Mouse (Mus musculus) liver, embryonic 12.5 days (tissue): ENCODE data around the gene Dgki. TPM values are rescaled to one million over a fixed set of nuclear protein-coding genes. Genes with fewer than 3 reads are reported as not detected.

Source experiments
- ATAC-seq: fragments of 200-750 bp; cut with Nextera tagmentation; 2 replicates; pipeline ENCODE4 v1.8.0; 2017; ENCODE audit warnings: moderate number of reproducible peaks, mild to moderate bottlenecking, moderate library complexity
- H3K27ac ChIP-seq: fragments of 300-500 bp; sonication (generic); 2 replicates; pipeline ENCODE4 v1.5.1; 2016; ENCODE audit warnings: mild to moderate bottlenecking
- H3K27me3 ChIP-seq: fragments of 300-500 bp; sonication (generic); replicated peaks from 2 replicates; pipeline ENCODE4 v1.6.1; 2016; ENCODE audit warnings: mild to moderate bottlenecking, moderate library complexity
- H3K36me3 ChIP-seq: fragments of 300-500 bp; sonication (generic); 2 replicates; pipeline ENCODE4 v1.6.1; 2016; ENCODE audit warnings: mild to moderate bottlenecking, moderate library complexity
- H3K4me1 ChIP-seq: fragments of 300-500 bp; sonication (generic); 2 replicates; pipeline ENCODE4 v1.6.1; 2016
- H3K4me2 ChIP-seq: fragments of 300-500 bp; sonication (generic); 2 replicates; pipeline ENCODE4 v1.6.1; 2016; ENCODE audit warnings: mild to moderate bottlenecking, moderate library complexity
- H3K4me3 ChIP-seq: fragments of 300-500 bp; sonication (generic); 2 replicates; pipeline ENCODE4 v1.5.1; 2016; ENCODE audit warnings: mild to moderate bottlenecking, moderate library complexity
- H3K9ac ChIP-seq: fragments of 300-500 bp; sonication (generic); 2 replicates; pipeline ENCODE4 v1.6.1; 2016; ENCODE audit warnings: mild to moderate bottlenecking, moderate library complexity
- H3K9me3 ChIP-seq: fragments of 300-500 bp; sonication (generic); replicated peaks from 2 replicates; pipeline ENCODE4 v1.6.1; 2016; ENCODE audit warnings: mild to moderate bottlenecking, moderate library complexity
- WGBS: fragments of 180-500 bp; shearing (Covaris S2); methylation state at CpG from one replicate; pipeline ENCODE4 v1.1.7; 2016; ENCODE audit not compliant: insufficient replicate concordance; 5-methylcytosine and 5-hydroxymethylcytosine counted together
- polyA plus RNA-seq: library from polyadenylated mRNA; unstranded; fragments of >200 nt; fragmentation: Nextera tagmentation; extraction: Ambion mirVana; gene quantifications from 2 replicates; pipeline ENCODE4 v1.2.1, GENCODE M21; 2016

The Dgki gene
- polyA plus RNA-seq, 1 experiment from 2014 or later: 0.06 TPM

GRCm38 (mm10) chr6:37051652-37052051 lies 248.3 kb downstream of the Dgki start:
- Histone ChIP-seq H3K4me1 (0 out of 2 replicates have a peak, but pooled peaks cover 4% of the 10 kb centered on the region), H3K9me3 (no peaks in the 10 kb centered on the region), H3K27me3 (no peaks in the 10 kb centered on the region), H3K36me3 (no peaks in the 10 kb centered on the region), H3K4me3 (no peak overlapping the region), H3K9ac (no peak overlapping the region), H3K27ac (no peak overlapping the region), H3K4me2 (no peak overlapping the region)
- 37% methylated on average over 5 of the region's 5 CpGs for WGBS
- no peak for ATAC-seq

GRCm38 (mm10) chr6:37051150-37051549 lies 248.8 kb downstream of the Dgki start:
- Histone ChIP-seq H3K27me3 (no peaks in the 10 kb centered on the region), H3K9me3 (no peaks in the 10 kb centered on the region), H3K4me2 (no peak overlapping the region), H3K4me1 (0 out of 2 replicates have a peak, but pooled peaks cover 4% of the 10 kb centered on the region), H3K36me3 (no peaks in the 10 kb centered on the region), H3K9ac (no peak overlapping the region), H3K4me3 (no peak overlapping the region), H3K27ac (no peak overlapping the region)
- WGBS: 51% methylated on average over 1 of the region's 1 CpGs
- ATAC-seq: no peak

GRCm38 (mm10) chr6:37047611-37048129 lies 252.3 kb downstream of the Dgki start:
- no peak overlapping the region for H3K9ac ChIP-seq
- no peak overlapping the region for H3K4me2 ChIP-seq
- H3K27ac ChIP-seq: no peak overlapping the region
- no peak for ATAC-seq
- H3K9me3 ChIP-seq: no peaks in the 10 kb centered on the region
- H3K36me3 ChIP-seq: no peaks in the 10 kb centered on the region
- 61% methylated on average over 4 of the region's 4 CpGs for WGBS
- H3K27me3 ChIP-seq: no peaks in the 10 kb centered on the region
- 0 out of 2 replicates have a peak, but pooled peaks cover 4% of the 10 kb centered on the region for H3K4me1 ChIP-seq
- no peak overlapping the region for H3K4me3 ChIP-seq

GRCm38 (mm10) chr6:37046152-37046788 lies 253.7 kb downstream of the Dgki start:
- no peak for ATAC-seq
- Histone ChIP-seq H3K4me3 (no peak overlapping the region), H3K4me1 (no peaks in the 10 kb centered on the region), H3K27ac (no peak overlapping the region), H3K36me3 (no peaks in the 10 kb centered on the region), H3K27me3 (no peaks in the 10 kb centered on the region), H3K9ac (no peak overlapping the region), H3K9me3 (no peaks in the 10 kb centered on the region), H3K4me2 (no peak overlapping the region)
- WGBS: 22% methylated on average over 4 of the region's 4 CpGs

- H3K9ac ChIP-seq: no peak overlapping the region
- no peaks in the 10 kb centered on the region for H3K9me3 ChIP-seq
- H3K36me3 ChIP-seq: no peaks in the 10 kb centered on the region
- H3K4me3 ChIP-seq: no peak overlapping the region
- H3K4me1 ChIP-seq: no peaks in the 10 kb centered on the region
- 48% methylated on average over 4 of the region's 4 CpGs for WGBS
- no peaks in the 10 kb centered on the region for H3K27me3 ChIP-seq
- no peak overlapping the region for H3K4me2 ChIP-seq
- H3K27ac ChIP-seq: no peak overlapping the region
- no peak for ATAC-seq
Observed at GRCm38 (mm10) chr6:37044796-37045195, 255.2 kb downstream of the Dgki start.

- ATAC-seq: no peak
Observed at GRCm38 (mm10) chr6:37038444-37038843, 261.5 kb downstream of the Dgki start.

GRCm38 (mm10) chr6:37037115-37037908 lies 262.7 kb downstream of the Dgki start:
- Histone ChIP-seq H3K36me3 (no peaks in the 10 kb centered on the region), H3K27me3 (no peaks in the 10 kb centered on the region), H3K9ac (no peak overlapping the region), H3K9me3 (no peaks in the 10 kb centered on the region), H3K27ac (no peak overlapping the region), H3K4me1 (no peaks in the 10 kb centered on the region), H3K4me3 (no peak overlapping the region), H3K4me2 (no peak overlapping the region)
- no peak for ATAC-seq
- WGBS: 68% methylated on average over 11 of the region's 11 CpGs

More at GRCm38 (mm10) chr6:37038444-37038843, 261.5 kb downstream of the Dgki start:
- no peaks in the 10 kb centered on the region for H3K9me3 ChIP-seq
- no peaks in the 10 kb centered on the region for H3K4me1 ChIP-seq
- H3K36me3 ChIP-seq: no peaks in the 10 kb centered on the region
- no peaks in the 10 kb centered on the region for H3K27me3 ChIP-seq
- no peak overlapping the region for H3K9ac ChIP-seq
- H3K27ac ChIP-seq: no peak overlapping the region
- H3K4me3 ChIP-seq: no peak overlapping the region
- no peak overlapping the region for H3K4me2 ChIP-seq
- 53% methylated on average over 8 of the region's 8 CpGs for WGBS

- Histone ChIP-seq H3K36me3 (no peaks in the 10 kb centered on the region), H3K27me3 (no peaks in the 10 kb centered on the region), H3K4me2 (no peak overlapping the region), H3K9ac (no peak overlapping the region), H3K4me3 (no peak overlapping the region), H3K9me3 (no peaks in the 10 kb centered on the region), H3K4me1 (no peaks in the 10 kb centered on the region), H3K27ac (no peak overlapping the region)
- no peak for ATAC-seq
- WGBS: 72% methylated on average over 6 of the region's 6 CpGs
Observed at GRCm38 (mm10) chr6:37035681-37036080, 264.3 kb downstream of the Dgki start.

- no peaks in the 10 kb centered on the region for H3K27me3 ChIP-seq
- no peak overlapping the region for H3K4me2 ChIP-seq
- H3K36me3 ChIP-seq: no peaks in the 10 kb centered on the region
- H3K4me1 ChIP-seq: no peaks in the 10 kb centered on the region
- H3K27ac ChIP-seq: no peak overlapping the region
- no peaks in the 10 kb centered on the region for H3K9me3 ChIP-seq
- H3K4me3 ChIP-seq: no peak overlapping the region
- 72% methylated on average over 1 of the region's 1 CpGs for WGBS
- H3K9ac ChIP-seq: no peak overlapping the region
- no peak for ATAC-seq
Observed at GRCm38 (mm10) chr6:37030986-37031385, 269.0 kb downstream of the Dgki start.

- H3K4me3 ChIP-seq: no peak overlapping the region
- no peaks in the 10 kb centered on the region for H3K9me3 ChIP-seq
- no peak overlapping the region for H3K9ac ChIP-seq
- H3K27me3 ChIP-seq: no peaks in the 10 kb centered on the region
- H3K27ac ChIP-seq: no peak overlapping the region
- no peak for ATAC-seq
- 64% methylated on average over 2 of the region's 2 CpGs for WGBS
- no peaks in the 10 kb centered on the region for H3K36me3 ChIP-seq
- H3K4me2 ChIP-seq: no peak overlapping the region
- no peaks in the 10 kb centered on the region for H3K4me1 ChIP-seq
Observed at GRCm38 (mm10) chr6:37030402-37030801, 269.6 kb downstream of the Dgki start.

- Histone ChIP-seq H3K4me2 (no peak overlapping the region), H3K36me3 (no peaks in the 10 kb centered on the region), H3K4me3 (no peak overlapping the region), H3K9me3 (no peaks in the 10 kb centered on the region), H3K27me3 (no peaks in the 10 kb centered on the region), H3K9ac (no peak overlapping the region), H3K4me1 (no peaks in the 10 kb centered on the region), H3K27ac (no peak overlapping the region)
- ATAC-seq: no peak
- WGBS: 72% methylated on average over 6 of the region's 6 CpGs
Observed at GRCm38 (mm10) chr6:37028841-37029240, 271.1 kb downstream of the Dgki start.

GRCm38 (mm10) chr6:37028300-37028699 lies 271.7 kb downstream of the Dgki start:
- Histone ChIP-seq H3K27me3 (no peaks in the 10 kb centered on the region), H3K9ac (no peak overlapping the region), H3K4me3 (no peak overlapping the region), H3K9me3 (no peaks in the 10 kb centered on the region), H3K36me3 (no peaks in the 10 kb centered on the region), H3K27ac (no peak overlapping the region), H3K4me1 (no peaks in the 10 kb centered on the region), H3K4me2 (no peak overlapping the region)
- no peak for ATAC-seq
- WGBS: 47% methylated on average over 2 of the region's 2 CpGs
